Mouse (Mus musculus) heart, embryonic 12.5 days (tissue): ENCODE results near the gene Dhrs7b. TPM values are rescaled to one million over a fixed set of nuclear protein-coding genes. Genes with fewer than 3 reads are reported as not detected.

Experiments
- ATAC-seq: fragments of 200-750 bp; cut with Nextera tagmentation; 2 replicates; pipeline ENCODE4 v1.8.0; 2017; ENCODE audit warnings: moderate TSS enrichment, moderate library complexity; ENCODE audit not compliant: insufficient number of reproducible peaks, low FRiP score
- H3K27ac ChIP-seq: fragments of 300-500 bp; sonication (generic); 2 replicates; pipeline ENCODE4 v1.5.1; 2016; ENCODE audit warnings: mild to moderate bottlenecking, moderate library complexity; ENCODE audit not compliant: poor library complexity, severe bottlenecking
- H3K27me3 ChIP-seq: fragments of 300-500 bp; sonication (generic); replicated peaks from 2 replicates; pipeline ENCODE4 v1.6.1; 2016; ENCODE audit warnings: mild to moderate bottlenecking, moderate library complexity
- H3K36me3 ChIP-seq: fragments of 300-500 bp; sonication (generic); 2 replicates; pipeline ENCODE4 v1.6.1; 2016; ENCODE audit warnings: mild to moderate bottlenecking, moderate library complexity
- H3K4me1 ChIP-seq: fragments of 300-500 bp; sonication (generic); replicated peaks from 2 replicates; pipeline ENCODE4 v1.6.1; 2016; ENCODE audit warnings: mild to moderate bottlenecking
- H3K4me2 ChIP-seq: fragments of 300-500 bp; sonication (generic); 2 replicates; pipeline ENCODE4 v1.6.1; 2016; ENCODE audit warnings: mild to moderate bottlenecking, moderate library complexity
- H3K4me3 ChIP-seq: fragments of 300-500 bp; sonication (generic); 2 replicates; pipeline ENCODE4 v1.5.1; 2016; ENCODE audit warnings: mild to moderate bottlenecking
- H3K9ac ChIP-seq: fragments of 300-500 bp; sonication (generic); 2 replicates; pipeline ENCODE4 v1.6.1; 2016; ENCODE audit warnings: mild to moderate bottlenecking, moderate library complexity
- H3K9me3 ChIP-seq: fragments of 300-500 bp; sonication (generic); replicated peaks from 2 replicates; pipeline ENCODE4 v1.6.1; 2016; ENCODE audit warnings: mild to moderate bottlenecking, moderate library complexity
- WGBS: fragments of 180-500 bp; shearing (Covaris S2); methylation state at CpG from one replicate; pipeline ENCODE4 v1.1.7; 2016; 5-methylcytosine and 5-hydroxymethylcytosine counted together
- polyA plus RNA-seq: library from polyadenylated mRNA; unstranded; fragments of >200 nt; fragmentation: Nextera tagmentation; extraction: Ambion mirVana; gene quantifications from 2 replicates; pipeline ENCODE4 v1.2.1, GENCODE M21; 2016

Dhrs7b gene
- polyA plus RNA-seq = 31.6 and 33.4 TPM in 2 replicates

GRCm38 (mm10) chr11:60830433-60831052 lies at the start of gene Dhrs7b:
Gene Dhrs7b (plus strand): TSS chr11:60830631.
- Histone ChIP-seq H3K4me1 (peaks cover 5% of the 10 kb centered on the region), H3K4me2 (peak within 1 kb of the TSS; percentile 76), H3K4me3 (peak within 1 kb of the TSS; percentile 66), H3K27ac (peak within 1 kb of the TSS; percentile 46), H3K9me3 (no peaks in the 10 kb centered on the region), H3K36me3 (peaks cover 3% of the 10 kb centered on the region; the same call in 1 of the 2 replicates), H3K9ac (peak within 1 kb of the TSS; percentile 81), H3K27me3 (no peaks in the 10 kb centered on the region)
- peak; percentile 94 for ATAC-seq
- WGBS = under 1% methylated on average over 34 of the region's 34 CpGs

- Histone ChIP-seq H3K9ac (no peak overlapping the region), H3K27ac (no peak overlapping the region), H3K27me3 (no peaks in the 10 kb centered on the region), H3K4me3 (no peak overlapping the region), H3K4me2 (no peak overlapping the region), H3K4me1 (peaks cover 37% of the 10 kb centered on the region), H3K9me3 (no peaks in the 10 kb centered on the region), H3K36me3 (peaks cover 80% of the 10 kb centered on the region)
- ATAC-seq = no peak
- WGBS = 90% methylated on average over 8 of the region's 8 CpGs
These were observed 46.1 kb upstream of the Dhrs7b start for GRCm38 (mm10) chr11:60784179-60784922.

DNA sequence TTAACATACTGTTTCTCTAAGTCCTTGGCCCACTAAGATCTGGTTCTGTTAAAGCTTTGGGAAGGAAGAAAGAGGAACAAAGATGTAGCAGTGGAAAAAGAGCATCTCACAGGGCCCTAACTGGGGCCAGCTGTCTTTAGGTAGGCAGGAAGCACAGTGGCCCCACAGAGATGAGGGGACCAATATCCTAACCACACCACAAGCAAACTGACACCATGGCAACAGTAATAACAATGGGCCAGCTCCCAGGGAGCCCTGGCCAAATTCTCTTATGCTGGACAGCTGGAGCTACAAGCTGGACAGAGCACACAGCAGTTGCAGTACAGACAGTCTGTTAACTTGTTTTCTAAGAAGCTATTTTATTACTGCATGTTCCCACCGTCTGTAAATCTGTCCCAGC lies 42.8 kb upstream of the Dhrs7b start:
- Histone ChIP-seq H3K27ac (no peak overlapping the region), H3K9me3 (no peaks in the 10 kb centered on the region), H3K36me3 (peaks cover 85% of the 10 kb centered on the region), H3K4me3 (no peak overlapping the region), H3K4me2 (no peak overlapping the region), H3K9ac (no peak overlapping the region), H3K27me3 (no peaks in the 10 kb centered on the region), H3K4me1 (0 out of 2 replicates have a peak, but pooled peaks cover 4% of the 10 kb centered on the region)
- no peak for ATAC-seq
- WGBS = 80% methylated on average over 1 of the region's 1 CpGs

DNA sequence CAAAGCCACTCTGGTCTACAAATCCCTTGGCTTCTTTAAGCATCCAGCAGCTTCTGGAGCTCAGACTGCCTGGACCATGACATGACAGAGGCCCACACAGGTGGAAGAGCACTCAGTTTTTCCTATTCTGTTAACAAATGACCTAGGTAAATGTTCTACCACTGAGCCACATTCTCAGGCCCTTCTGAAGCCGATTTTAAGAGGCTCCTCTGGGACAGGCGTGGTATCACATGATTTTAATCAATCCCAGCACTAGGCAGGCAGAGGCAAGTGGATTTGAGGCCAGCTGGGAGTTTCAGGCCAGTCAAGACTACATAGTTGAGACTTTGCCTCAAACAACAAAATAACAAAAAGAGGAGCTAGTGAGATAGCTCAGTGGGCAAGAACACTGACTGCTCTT lies 40.0 kb upstream of the Dhrs7b start:
- Histone ChIP-seq H3K36me3 (peaks cover 85% of the 10 kb centered on the region), H3K4me2 (no peak overlapping the region), H3K27ac (no peak overlapping the region), H3K9ac (no peak overlapping the region), H3K4me1 (0 out of 2 replicates have a peak, but pooled peaks cover 4% of the 10 kb centered on the region), H3K27me3 (no peaks in the 10 kb centered on the region), H3K9me3 (no peaks in the 10 kb centered on the region), H3K4me3 (no peak overlapping the region)
- ATAC-seq = no peak
- 88% methylated on average over 2 of the region's 2 CpGs for WGBS

DNA sequence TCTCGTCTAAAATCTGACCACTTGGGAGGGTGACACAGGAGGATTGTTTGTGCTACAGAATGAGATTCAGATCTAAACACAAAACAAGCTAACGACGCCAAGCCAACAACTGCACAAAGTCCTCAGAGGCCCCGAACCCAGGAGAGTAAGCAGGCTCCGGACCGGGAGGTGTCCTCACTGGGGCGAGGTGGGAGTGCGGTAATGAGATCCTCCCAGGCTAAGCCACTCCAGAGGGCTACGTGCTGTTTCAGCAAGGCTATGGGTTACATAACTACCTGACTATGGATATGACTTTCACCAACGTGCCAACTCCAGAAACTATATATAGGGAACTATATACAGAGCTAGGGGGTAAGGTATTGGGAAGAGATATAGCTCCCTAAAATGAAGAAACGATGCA lies 34.1 kb upstream of the Dhrs7b start:
- H3K36me3 ChIP-seq = peaks cover 72% of the 10 kb centered on the region

GRCm38 (mm10) chr11:60799977-60800376 lies 30.5 kb upstream of the Dhrs7b start:
- no peak overlapping the region for H3K4me3 ChIP-seq
- peaks cover 8% of the 10 kb centered on the region; the same call in 1 of the 2 replicates for H3K4me1 ChIP-seq
- H3K9ac ChIP-seq = no peak overlapping the region
- no peak overlapping the region for H3K27ac ChIP-seq
- no peaks in the 10 kb centered on the region for H3K27me3 ChIP-seq
- WGBS = 86% methylated on average over 4 of the region's 4 CpGs
- H3K4me2 ChIP-seq = no peak overlapping the region
- ATAC-seq = no peak
- H3K36me3 ChIP-seq = peaks cover 60% of the 10 kb centered on the region
- H3K9me3 ChIP-seq = no peaks in the 10 kb centered on the region

More for the DNA sequence above, 34.1 kb upstream of the Dhrs7b start:
- Histone ChIP-seq H3K4me2 (no peak overlapping the region), H3K9me3 (no peaks in the 10 kb centered on the region), H3K9ac (no peak overlapping the region), H3K27me3 (no peaks in the 10 kb centered on the region), H3K4me1 (peaks cover 8% of the 10 kb centered on the region; the same call in 1 of the 2 replicates), H3K27ac (peak overlapping the region; percentile 23; the same call in 1 of the 2 replicates), H3K4me3 (no peak overlapping the region)
- no peak for ATAC-seq
- 87% methylated on average over 11 of the region's 11 CpGs for WGBS

DNA sequence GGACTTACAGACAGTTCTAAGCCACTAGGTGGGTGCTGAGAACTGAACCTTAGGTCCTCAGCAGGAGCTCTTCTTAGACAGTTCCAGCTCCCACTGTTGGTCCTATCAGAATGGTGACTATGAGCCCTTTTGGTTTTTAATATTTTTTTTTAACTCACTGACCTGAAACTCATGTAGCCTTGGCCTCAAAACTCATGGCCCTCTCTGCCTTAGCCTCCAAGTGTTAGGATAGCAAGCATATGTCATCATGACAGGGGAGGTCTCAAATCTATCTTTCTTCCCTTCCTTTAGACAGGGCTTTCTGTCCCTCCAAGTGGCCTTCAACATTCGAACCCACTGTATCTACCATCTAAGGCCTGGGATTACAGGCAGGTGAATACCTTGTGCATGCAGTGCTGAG lies 29.5 kb upstream of the Dhrs7b start:
- Histone ChIP-seq H3K9ac (no peak overlapping the region), H3K9me3 (no peaks in the 10 kb centered on the region), H3K36me3 (peaks cover 56% of the 10 kb centered on the region), H3K4me3 (no peak overlapping the region), H3K4me2 (no peak overlapping the region), H3K4me1 (peaks cover 5% of the 10 kb centered on the region; the same call in 1 of the 2 replicates), H3K27ac (no peak overlapping the region), H3K27me3 (no peaks in the 10 kb centered on the region)
- ATAC-seq = no peak
- 78% methylated on average over 1 of the region's 1 CpGs for WGBS

GRCm38 (mm10) chr11:60808286-60809070 lies 22.0 kb upstream of the Dhrs7b start:
- H3K36me3 ChIP-seq = peaks cover 8% of the 10 kb centered on the region
- H3K4me3 ChIP-seq = no peak overlapping the region
- H3K4me1 ChIP-seq = peaks cover 29% of the 10 kb centered on the region
- no peak overlapping the region for H3K9ac ChIP-seq
- no peak for ATAC-seq
- H3K27ac ChIP-seq = no peak overlapping the region
- no peak overlapping the region for H3K4me2 ChIP-seq
- no peaks in the 10 kb centered on the region for H3K9me3 ChIP-seq
- no peaks in the 10 kb centered on the region for H3K27me3 ChIP-seq
- 73% methylated on average over 4 of the region's 4 CpGs for WGBS

DNA sequence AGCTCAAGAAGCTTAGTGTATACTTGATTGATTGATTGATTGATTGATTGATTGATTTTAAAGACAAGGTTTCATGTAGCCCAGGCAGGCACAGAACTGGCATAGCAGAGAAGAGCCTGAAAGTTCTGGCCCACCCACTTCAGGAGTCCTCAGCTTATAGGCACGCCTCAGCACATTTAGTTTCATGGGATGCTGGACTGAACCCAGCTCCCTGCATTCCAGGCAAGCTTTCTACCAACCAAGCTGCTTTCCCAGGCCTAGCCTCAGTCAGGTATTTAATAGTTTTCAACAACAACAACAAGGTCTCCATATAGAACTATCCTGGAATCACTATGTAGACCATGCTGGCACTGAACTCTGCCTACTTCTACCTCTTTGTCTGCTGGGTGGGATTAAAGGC lies 20.9 kb upstream of the Dhrs7b start:
- Histone ChIP-seq H3K36me3 (no peaks in the 10 kb centered on the region), H3K4me3 (peak overlapping the region; percentile 49), H3K4me1 (peaks cover 29% of the 10 kb centered on the region), H3K4me2 (peak overlapping the region; percentile 74), H3K27ac (no peak overlapping the region), H3K9me3 (no peaks in the 10 kb centered on the region), H3K27me3 (no peaks in the 10 kb centered on the region), H3K9ac (peak overlapping the region; percentile 47; the same call in 1 of the 2 replicates)
- ATAC-seq = no peak
- WGBS = 68% methylated on average over 1 of the region's 1 CpGs

GRCm38 (mm10) chr11:60810046-60810965 lies 20.1 kb upstream of the Dhrs7b start:
- H3K4me3 ChIP-seq = peak overlapping the region; percentile 49
- H3K4me1 ChIP-seq = peaks cover 29% of the 10 kb centered on the region
- no peak for ATAC-seq
- no peaks in the 10 kb centered on the region for H3K9me3 ChIP-seq
- H3K4me2 ChIP-seq = peak overlapping the region; percentile 74
- no peaks in the 10 kb centered on the region for H3K27me3 ChIP-seq
- H3K9ac ChIP-seq = peak overlapping the region; percentile 47
- H3K36me3 ChIP-seq = no peaks in the 10 kb centered on the region
- H3K27ac ChIP-seq = no peak overlapping the region
- WGBS = 18% methylated on average over 14 of the region's 14 CpGs
